Mouse (Mus musculus): ENCODE results near the gene Ifngr2.

The Ifngr2 gene

DNA sequence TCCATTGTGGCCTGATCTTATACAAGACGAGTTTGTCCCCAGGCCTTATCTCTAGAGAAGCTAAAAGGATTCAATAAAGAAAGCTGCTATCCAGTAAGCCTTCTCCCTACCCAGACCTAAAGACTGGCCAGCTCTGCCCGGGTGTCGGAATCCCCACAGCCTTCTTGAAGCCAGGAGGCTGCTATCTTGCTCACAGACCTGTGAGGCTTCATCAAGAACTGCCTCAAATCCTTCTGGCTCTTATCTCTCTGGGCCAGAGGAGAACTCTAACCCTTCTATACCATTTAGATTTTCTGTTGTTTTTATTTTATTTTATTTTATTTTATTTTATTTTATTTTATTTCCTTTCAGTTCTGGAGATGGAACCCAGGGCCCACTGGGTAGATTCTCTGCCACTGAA is 9.8 kb upstream of the Ifngr2 start:
- DNase-seq: no peak

DNA sequence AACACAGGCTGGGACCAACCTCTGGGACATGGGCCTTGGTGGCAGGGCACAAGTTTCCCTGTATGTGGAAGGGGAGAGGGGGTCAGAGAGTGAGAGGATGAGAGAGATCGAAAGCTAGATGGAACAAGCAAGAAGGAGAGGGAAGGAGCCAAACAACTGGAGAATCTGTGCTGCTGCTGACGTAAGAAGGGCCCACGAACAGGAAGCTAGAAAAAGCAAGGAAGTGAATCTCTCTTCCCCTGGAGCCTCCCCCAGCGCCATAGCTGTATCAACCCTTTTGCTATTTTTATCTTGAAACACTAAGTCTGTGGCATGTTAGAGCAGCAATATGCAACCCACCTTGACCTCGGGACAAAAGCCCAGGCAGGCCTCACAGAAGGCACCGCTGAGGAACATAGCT is 8.8 kb upstream of the Ifngr2 start:
- no peak for DNase-seq

DNA sequence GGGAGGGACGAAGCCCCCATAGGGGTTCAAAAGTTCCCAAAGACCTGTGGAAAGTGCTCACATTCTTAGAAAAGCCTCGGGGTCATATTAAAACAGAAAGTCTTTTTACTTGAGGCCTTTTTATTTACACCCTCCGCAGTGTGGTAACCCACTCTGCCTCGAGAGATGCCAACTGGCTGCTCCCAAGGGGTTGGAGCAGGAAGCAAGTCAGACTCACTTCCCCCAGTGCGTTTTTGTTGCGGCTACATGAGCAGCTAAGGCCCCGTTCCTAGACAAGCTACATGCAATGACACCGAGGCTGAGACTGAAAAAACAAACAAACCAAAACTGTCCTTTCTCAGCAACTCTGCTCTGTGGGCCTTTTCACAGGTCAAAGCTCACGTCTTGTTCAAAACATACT is 8.4 kb upstream of the Ifngr2 start:
- no peak for DNase-seq

DNA sequence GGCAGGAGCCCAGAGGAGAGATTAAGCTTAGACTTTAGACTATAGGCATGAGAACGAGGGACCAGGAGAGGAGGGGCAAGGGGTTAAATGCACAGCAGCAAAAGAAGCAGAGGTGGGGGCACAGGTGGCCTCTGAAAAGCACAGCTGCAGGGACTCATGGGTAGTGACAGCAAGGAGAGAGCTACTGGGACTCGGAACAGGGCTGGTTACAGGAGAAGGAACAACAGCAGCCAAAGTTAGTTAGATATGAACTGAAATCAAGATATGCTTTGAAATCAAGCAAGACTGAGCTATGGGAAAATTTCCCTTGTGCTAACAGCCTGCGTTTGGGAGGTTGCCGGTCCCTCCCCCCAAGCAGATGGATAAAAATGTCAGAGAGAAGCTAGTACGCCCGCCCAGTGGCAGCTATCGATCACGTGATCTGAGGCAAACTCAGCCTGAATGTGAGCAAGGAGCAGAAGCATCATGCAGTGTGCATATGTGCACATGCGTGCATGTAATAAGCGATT is 5.2 kb upstream of the Ifngr2 start:
- no peak for DNase-seq

GRCm38 (mm10) chr16:91543619-91544018 is 3.3 kb upstream of the Ifngr2 start:
- no peak for DNase-seq

DNA sequence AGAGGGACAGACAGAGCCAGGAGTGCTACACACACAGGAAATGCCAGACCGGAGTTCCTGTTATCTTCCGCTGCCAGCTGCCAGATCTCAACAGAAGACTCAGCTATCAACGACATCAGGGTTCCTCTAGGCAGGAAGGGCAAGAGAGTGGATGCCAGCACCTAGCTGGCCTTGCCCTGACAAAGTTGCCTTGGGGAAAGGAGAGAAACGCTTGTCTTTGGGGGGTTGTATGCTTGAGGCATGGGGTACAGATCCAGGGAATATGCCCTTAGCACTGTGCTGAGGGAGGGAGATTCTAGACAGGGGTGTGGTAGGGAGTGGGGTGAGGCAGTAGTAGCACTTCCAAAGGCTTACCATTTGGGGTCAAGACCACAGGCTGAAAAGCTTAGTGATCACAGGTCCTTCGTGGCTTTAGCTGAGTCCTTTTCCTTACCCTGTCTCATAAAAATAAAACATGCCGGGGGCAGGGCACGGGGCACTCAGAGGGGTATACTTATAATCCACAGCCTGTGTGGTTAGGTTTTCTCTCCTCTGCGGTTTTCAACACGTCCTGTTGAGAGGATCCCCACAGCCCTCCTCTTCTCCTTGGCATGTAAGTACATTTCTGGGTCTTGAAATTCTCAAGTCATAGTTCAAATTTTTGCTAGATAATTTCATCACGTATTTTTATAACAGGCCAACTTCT is 1.1 kb upstream of the Ifngr2 start:
- DNase-seq: no peak

DNA sequence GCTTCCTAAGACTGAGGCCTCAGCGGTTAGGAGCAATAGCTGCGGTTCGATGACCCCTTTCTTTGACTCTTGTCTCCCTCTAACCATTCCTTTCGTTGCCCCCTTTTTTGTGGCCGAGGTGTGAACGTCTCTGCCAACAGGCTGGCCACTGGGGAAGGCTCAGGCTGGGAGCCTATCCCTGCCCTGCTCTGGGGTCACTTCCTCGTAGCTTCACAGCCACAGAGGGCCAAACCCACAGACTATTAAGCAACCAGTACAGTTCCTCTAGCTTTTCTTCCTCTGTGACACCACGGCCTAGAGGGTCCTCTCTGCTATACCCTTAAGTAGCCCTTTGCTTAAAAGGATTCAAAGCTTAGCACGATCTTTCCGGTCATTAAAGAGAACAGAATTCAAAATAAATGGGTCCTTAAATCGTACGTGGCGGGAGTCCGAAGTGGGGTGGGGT is 459 bp upstream of the Ifngr2 start:
- peak; percentile 16 to 24 for DNase-seq

DNA sequence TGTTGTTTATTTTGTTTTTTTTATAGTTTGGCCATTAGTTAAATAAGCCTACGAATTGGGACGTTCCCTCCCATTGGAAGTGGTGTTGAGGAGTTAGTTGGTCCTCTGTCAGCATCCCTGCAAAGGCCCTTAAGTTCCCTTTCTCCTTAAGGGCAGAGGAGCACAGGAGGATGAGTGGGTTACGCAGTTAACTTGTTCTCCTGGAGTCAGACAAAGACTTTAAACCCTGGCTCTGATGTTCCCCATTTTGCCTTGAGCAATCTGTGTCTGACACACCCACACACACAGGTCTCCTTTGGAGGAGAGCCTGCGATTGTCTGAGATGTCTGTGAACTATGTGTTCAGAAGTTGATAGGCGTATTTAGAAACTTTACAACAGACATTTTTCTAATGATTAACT is 1.1 kb downstream of the Ifngr2 start:
- DNase-seq: no peak

DNA sequence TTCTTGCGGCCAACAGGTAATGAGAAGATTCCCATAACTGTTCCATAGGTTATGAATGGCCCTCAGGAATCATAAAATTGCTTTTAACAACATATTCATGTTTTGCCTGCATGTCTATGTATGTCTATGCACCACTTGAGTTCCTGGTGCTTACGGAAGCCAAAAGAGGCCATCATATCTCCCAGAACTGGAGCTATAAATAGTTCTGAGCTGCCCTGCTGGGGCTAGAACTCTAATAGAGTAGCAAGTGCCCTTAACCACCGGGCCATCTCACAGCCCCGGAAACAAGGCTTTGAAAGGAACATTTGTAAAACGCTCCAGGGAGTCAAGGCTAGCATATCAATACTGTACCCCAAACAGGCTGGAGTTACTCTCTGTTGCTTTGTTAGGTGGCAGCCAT is 1.7 kb downstream of the Ifngr2 start:
- no peak for DNase-seq

GRCm38 (mm10) chr16:91548996-91549395 is 2.1 kb downstream of the Ifngr2 start:
- no peak for DNase-seq

- no peak for DNase-seq
Observed at GRCm38 (mm10) chr16:91549616-91550015, 2.7 kb downstream of the Ifngr2 start.

- DNase-seq: no peak
Observed at GRCm38 (mm10) chr16:91551081-91551524, 4.2 kb downstream of the Ifngr2 start.

DNA sequence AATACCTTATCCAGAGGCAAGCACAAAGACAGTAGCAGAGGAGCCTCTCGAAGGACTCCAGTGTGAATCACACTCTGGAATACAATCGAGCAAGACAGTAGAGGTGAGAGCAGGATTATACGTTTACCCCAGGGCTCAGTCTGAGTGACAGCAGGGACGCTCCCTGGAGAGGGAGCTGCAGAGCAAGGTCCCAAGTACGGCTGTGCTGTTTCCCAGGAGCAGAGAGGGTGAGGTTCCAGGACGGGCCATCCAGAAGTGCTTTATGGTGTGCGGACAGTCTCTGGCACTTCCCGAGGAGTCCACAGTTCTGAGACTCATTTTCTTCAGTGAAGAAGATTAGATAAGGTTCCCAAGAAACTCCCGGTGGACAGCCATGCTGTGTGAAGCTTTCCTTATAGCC is 5.2 kb downstream of the Ifngr2 start:
- no peak for DNase-seq

DNA sequence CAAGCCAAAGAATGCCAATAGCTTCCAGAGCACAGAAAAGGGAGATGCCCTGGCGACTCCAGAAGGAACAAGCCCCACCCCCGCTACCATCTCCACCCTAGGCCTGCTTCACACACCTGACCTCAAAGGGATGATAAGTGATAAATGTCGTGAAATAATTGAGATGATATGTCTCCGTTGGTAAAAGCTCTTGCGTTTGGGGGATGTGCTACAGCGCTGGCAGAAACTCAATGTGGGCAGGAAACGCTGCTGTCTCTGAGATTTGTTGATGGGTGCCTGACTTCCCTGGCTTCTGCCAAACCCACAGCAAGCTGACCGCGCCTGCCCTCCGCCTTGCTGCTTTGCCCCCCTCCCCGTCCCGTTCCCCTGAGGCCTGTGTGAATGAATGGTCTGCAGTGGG is 6.8 kb downstream of the Ifngr2 start:
- no peak for DNase-seq

DNA sequence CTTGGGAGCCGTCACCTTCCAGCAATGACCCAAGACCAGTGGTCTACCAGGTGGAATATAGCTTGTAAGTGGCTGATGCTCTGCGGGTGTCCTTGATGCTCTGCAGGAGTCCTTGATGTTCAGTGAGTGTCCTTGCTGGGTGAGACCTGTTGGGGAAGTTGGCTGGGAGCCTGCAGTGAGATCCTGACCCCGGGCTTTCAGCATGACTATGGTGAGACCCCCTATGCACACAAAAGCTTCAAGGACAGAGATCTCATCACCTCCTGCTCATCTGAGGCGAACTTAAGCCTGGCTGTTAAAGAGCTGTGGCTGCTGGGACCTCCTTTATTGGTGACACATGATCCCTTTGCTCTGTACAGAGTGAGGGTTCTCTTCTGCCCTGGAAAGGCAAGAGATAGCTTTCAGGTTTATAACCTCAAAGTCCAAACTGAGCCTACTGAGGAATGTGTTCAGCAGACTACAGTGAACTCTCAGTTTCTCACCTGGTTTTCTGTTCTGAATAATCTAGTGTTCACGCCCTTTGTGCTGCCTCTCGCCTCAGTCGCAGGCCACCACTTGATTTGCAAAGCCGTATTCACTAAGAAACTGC is 8.2 kb downstream of the Ifngr2 start:
- no peak for DNase-seq

DNA sequence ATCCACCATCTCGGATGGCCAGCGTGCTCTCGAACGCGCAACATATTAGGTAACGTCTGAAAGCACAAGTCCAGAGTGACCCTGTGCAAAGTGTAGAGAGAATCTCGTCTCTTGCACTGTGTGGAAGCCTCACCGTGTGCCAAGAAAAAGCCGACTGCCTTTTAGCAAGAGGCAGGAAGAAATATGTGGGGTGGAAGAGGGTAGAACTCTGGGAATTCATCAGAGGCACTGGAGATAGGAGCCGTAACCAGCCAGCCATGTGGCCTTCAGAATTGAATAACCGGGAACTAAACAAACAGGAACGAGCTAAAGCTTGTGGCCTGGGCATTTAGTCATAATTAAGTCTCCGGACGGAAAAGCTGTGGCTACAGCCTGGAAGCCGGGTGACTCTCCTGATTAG is 9.8 kb downstream of the Ifngr2 start:
- no peak for DNase-seq

DNA sequence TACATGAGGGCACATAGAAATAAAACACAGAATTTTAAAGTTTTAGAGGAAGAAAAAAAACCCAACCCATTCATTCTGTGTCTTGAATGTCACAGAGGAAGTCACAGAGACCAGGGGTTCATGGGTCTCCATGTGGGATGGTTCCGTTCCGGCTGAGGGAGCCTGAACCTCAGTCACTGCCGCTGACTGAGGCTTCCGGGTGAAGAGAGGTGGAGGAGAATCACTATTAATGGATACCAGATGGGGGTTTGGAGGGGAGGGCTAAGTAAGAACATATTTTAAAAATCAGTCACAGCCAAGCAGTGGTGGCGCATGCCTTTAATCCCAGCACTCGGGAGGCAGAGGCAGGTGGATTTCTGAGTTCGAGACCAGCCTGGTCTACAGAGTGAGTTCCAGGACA is 10.3 kb downstream of the Ifngr2 start:
- no peak for DNase-seq

DNA sequence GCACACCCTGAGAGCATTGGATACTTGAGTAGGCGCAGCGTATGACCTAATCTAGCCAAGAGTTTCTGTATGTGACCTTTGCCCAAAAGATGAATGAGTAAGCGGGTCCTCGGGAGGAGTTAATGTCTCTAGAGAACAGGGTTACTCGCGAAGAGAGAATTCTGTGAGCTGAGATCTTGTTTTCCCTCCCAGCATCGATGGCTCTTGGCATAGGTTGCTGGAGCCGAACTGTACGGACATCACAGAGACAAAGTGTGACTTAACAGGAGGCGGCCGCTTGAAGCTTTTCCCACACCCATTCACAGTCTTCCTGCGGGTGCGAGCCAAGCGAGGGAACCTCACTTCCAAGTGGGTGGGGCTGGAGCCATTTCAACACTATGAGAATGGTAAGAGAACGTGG is 10.8 kb downstream of the Ifngr2 start:
- no peak for DNase-seq

GRCm38 (mm10) chr16:91561099-91561498 is 14.2 kb downstream of the Ifngr2 start:
- DNase-seq: peak; percentile 49 to 53

GRCm38 (mm10) chr16:91561541-91562457 is 14.9 kb downstream of the Ifngr2 start:
- no peak for DNase-seq

GRCm38 (mm10) chr16:91564580-91565291 is 17.9 kb downstream of the Ifngr2 start:
- DNase-seq: no peak

DNA sequence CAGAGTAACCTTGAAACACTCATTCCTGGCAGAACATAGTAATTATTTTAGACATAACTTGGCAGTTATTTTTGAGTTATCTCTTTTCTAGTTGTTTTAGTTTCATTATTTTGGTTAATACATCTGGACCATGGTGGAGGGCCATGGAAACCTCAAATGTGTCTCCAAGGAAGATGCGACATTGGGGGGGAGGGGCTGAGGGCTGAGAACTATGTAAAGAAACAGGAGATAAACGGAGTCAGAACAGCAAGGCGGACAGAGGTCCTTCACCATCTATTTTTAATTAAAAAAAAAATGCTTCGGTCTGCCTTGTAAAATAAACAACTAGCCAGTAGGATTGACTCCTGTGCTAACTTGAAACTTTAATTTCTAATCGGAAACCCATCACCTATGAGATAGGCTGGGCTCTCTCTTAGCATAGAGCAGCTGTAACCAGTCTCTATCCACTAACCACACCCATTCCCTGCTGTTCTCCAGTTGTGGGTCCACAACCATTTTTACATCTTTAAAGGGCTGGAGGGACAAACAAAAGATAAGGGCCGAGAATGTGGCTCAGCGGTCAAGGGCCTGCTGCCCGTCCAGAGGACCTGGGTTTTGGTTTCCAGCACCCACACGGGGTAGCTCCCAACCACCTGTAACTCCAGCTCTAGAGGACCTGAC is 18.6 kb downstream of the Ifngr2 start:
- no peak for DNase-seq
